In the genomic region with DNA sequence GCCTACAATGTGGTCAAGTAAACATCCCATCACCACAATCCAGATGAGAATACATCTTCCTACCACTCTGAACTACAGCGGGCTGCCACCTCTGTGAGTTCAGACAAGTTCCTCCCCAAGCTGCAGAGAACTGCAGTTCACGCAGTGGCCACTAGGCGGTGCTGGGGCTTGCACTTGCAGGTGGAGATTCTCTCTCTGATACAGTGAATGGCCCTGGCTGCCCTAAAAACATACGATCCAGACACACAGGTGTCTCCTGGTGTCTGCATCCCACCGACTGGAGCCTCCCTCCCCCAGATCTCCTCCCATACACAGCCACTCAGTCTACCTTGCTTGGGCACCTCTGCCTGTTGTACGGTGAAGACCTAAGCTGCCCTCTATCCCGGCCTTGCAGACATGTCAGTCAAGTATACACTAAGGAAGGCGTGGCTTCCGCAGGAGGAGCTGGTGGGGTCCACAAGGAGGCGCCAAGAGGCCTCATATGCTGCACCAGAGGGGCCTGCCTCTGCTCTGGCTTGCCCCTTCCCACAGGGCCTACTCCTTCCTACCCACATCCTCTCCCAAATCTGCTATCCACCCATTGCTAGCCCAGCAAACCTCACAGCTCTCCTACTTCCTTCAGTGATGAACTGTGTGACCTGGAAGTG, we compare ENCODE assay signal across 7 mouse cellular contexts. TPM values are rescaled to one million over a fixed set of nuclear protein-coding genes. Genes with fewer than 3 reads are reported as not detected.
DNase-seq lines count a peak whose midpoint lies in the region; ATAC-seq and TF ChIP-seq lines count a peak whose summit lies in the region.

No protein-coding gene starts in this region.

- H3K9ac ChIP-seq in embryonic facial prominence, embryonic 12.5 days = no peak overlapping the region
- H3K9ac ChIP-seq in heart, adult 2 months (ENCODE audit: low read depth, low read length) = no peak overlapping the region
- H3K9ac ChIP-seq in limb, embryonic 12.5 days (replicated peaks) = no peak overlapping the region
- no peak overlapping the region for H3K9ac ChIP-seq in midbrain, embryonic 15.5 days

- H3K4me2 ChIP-seq in embryonic facial prominence, embryonic 12.5 days (replicated peaks) = peak overlapping the region; percentile 21; the same call in 1 of the 2 replicates
- H3K4me2 ChIP-seq in limb, embryonic 12.5 days = peak overlapping the region; percentile 31; the same call in 1 of the 2 replicates
- H3K4me2 ChIP-seq in midbrain, embryonic 15.5 days = 0 out of 2 replicates have a peak overlapping the region, but pooled peaks have one; percentile 11

- TF ChIP-seq CTCF in heart, adult 2 months (IDR thresholded peaks at IDR 0.05) = peak; percentile 96
- peak; percentile 97 for TF ChIP-seq CTCF in kidney, adult 2 months (conservative IDR thresholded peaks at IDR 0.05; ENCODE audit: insufficient read depth, insufficient read length, low read depth, low read length)

- no peaks in the 10 kb centered on the region for H3K9me3 ChIP-seq in embryonic facial prominence, embryonic 12.5 days
- H3K9me3 ChIP-seq in limb, embryonic 12.5 days = no peaks in the 10 kb centered on the region
- H3K9me3 ChIP-seq in midbrain, embryonic 15.5 days = no peaks in the 10 kb centered on the region

- H3K27ac ChIP-seq in embryonic facial prominence, embryonic 12.5 days = no peak overlapping the region; the same call in 1 of the 2 replicates
- H3K27ac ChIP-seq in heart, adult 2 months = no peak overlapping the region
- H3K27ac ChIP-seq in kidney, adult 2 months (ENCODE audit: insufficient read depth, low read depth, low read length) = no peak overlapping the region
- peak overlapping the region; percentile 64 for H3K27ac ChIP-seq in limb, embryonic 12.5 days
- H3K27ac ChIP-seq in midbrain, embryonic 15.5 days = no peak overlapping the region; the same call in 1 of the 2 replicates

- H3K4me1 ChIP-seq in embryonic facial prominence, embryonic 12.5 days = peaks cover 25% of the 10 kb centered on the region
- peaks cover 1% of the 10 kb centered on the region; the same call in 1 of the 2 replicates for H3K4me1 ChIP-seq in heart, adult 2 months (ENCODE audit: control insufficient read depth, insufficient read depth, low read length)
- no peaks in the 10 kb centered on the region for H3K4me1 ChIP-seq in kidney, adult 2 months (ENCODE audit: control insufficient read depth, insufficient read depth, low read length)
- H3K4me1 ChIP-seq in limb, embryonic 12.5 days (replicated peaks) = peaks cover 23% of the 10 kb centered on the region
- peaks cover 8% of the 10 kb centered on the region for H3K4me1 ChIP-seq in midbrain, embryonic 15.5 days

- peak; percentile 92 for DNase-seq in adrenal gland, postnatal 25 days
- DNase-seq in heart, adult 2 months = peak; percentile 85 to 93
- DNase-seq in kidney, adult 2 months = peak; percentile 93
- DNase-seq in spleen, adult 18-20 months = peak; percentile 85 to 95

- peak; percentile 62 for ATAC-seq in embryonic facial prominence, embryonic 12.5 days (ENCODE audit: insufficient number of reproducible peaks, insufficient read depth, low FRiP score, low TSS enrichment)
- ATAC-seq in limb, embryonic 12.5 days (ENCODE audit: insufficient number of reproducible peaks, insufficient read depth, low FRiP score, low TSS enrichment, low read depth) = peak; percentile 77
- ATAC-seq in midbrain, embryonic 15.5 days (replicated peaks) = peak; percentile 72

- TF ChIP-seq EP300 in heart, adult 2 months (IDR thresholded peaks at IDR 0.05; ENCODE audit: insufficient read depth, low read depth, low read length) = 0 out of 2 replicates have a peak, but pooled peaks have one; percentile 64

- no peaks in the 10 kb centered on the region for H3K79me2 ChIP-seq in heart, adult 2 months (replicated peaks; ENCODE audit: control insufficient read depth, insufficient read depth, low read length)

- intact Hi-C loops in heart, adult 2 months (cut with DNase I) = loop anchor here (1.0 to 5.0 kb wide), 5 partner anchors 45 to 317 kb away; no protein-coding TSS in a partner anchor

- no peak overlapping the region; the same call in 1 of the 2 replicates for H3K4me3 ChIP-seq in embryonic facial prominence, embryonic 12.5 days
- H3K4me3 ChIP-seq in heart, adult 2 months = no peak overlapping the region
- H3K4me3 ChIP-seq in kidney, adult 2 months (ENCODE audit: insufficient read depth, low read depth, low read length) = no peak overlapping the region
- no peak overlapping the region for H3K4me3 ChIP-seq in limb, embryonic 12.5 days (replicated peaks)
- no peak overlapping the region for H3K4me3 ChIP-seq in midbrain, embryonic 15.5 days

- peaks cover 64% of the 10 kb centered on the region for H3K36me3 ChIP-seq in embryonic facial prominence, embryonic 12.5 days
- no peaks in the 10 kb centered on the region for H3K36me3 ChIP-seq in heart, adult 2 months (ENCODE audit: control insufficient read depth, insufficient read depth, low read length)
- H3K36me3 ChIP-seq in kidney, adult 2 months (ENCODE audit: control insufficient read depth, insufficient read depth, low read length) = no peaks in the 10 kb centered on the region
- H3K36me3 ChIP-seq in limb, embryonic 12.5 days = peaks cover 79% of the 10 kb centered on the region
- peaks cover 4% of the 10 kb centered on the region; the same call in 1 of the 2 replicates for H3K36me3 ChIP-seq in midbrain, embryonic 15.5 days (replicated peaks)

- WGBS in embryonic facial prominence, embryonic 12.5 days = 4% methylated on average over 10 of the region's 10 CpGs
- 14% methylated on average over 10 of the region's 10 CpGs for WGBS in heart, adult 2 months
- 11% methylated on average over 10 of the region's 10 CpGs for WGBS in kidney, adult 2 months
- WGBS in limb, embryonic 12.5 days = 5% methylated on average over 10 of the region's 10 CpGs
- 7% methylated on average over 10 of the region's 10 CpGs for WGBS in midbrain, embryonic 15.5 days

- no peak for TF ChIP-seq POLR2A in heart, adult 2 months (IDR thresholded peaks at IDR 0.05; ENCODE audit: insufficient read depth, low read depth, low read length)
- TF ChIP-seq POLR2A in kidney, adult 2 months (IDR thresholded peaks at IDR 0.05; ENCODE audit: low read depth, low read length) = no peak

- no peaks in the 10 kb centered on the region for H3K27me3 ChIP-seq in embryonic facial prominence, embryonic 12.5 days
- no peaks in the 10 kb centered on the region for H3K27me3 ChIP-seq in heart, adult 2 months (ENCODE audit: control insufficient read depth, insufficient read depth, low read length)
- no peaks in the 10 kb centered on the region for H3K27me3 ChIP-seq in kidney, adult 2 months (replicated peaks; ENCODE audit: control insufficient read depth, insufficient read depth, low read length)
- no peaks in the 10 kb centered on the region for H3K27me3 ChIP-seq in limb, embryonic 12.5 days
- H3K27me3 ChIP-seq in midbrain, embryonic 15.5 days (replicated peaks) = no peaks in the 10 kb centered on the region

RNA-seq across cellular contexts. Expression of a gene that starts 11.0 kb away (rescaled TPM):
- 2.6 and 3.5 TPM in 2 replicates for total RNA-seq in adrenal gland, postnatal 25 days (2021)
- polyA plus RNA-seq in embryonic facial prominence, embryonic 12.5 days (2016; fragmentation: Nextera tagmentation; extraction: Ambion mirVana) = 0.39 TPM in 1 of 2 replicates, not detected in the other
- under 1 TPM; 0.47 to 0.91 TPM for total RNA-seq in heart, adult 2 months (2021)
- polyA plus RNA-seq in heart, adult 2 months (2012; rRNA removed) = 1.2 and 1.8 TPM in 2 replicates
- polyA plus RNA-seq in kidney, adult 2 months (2012; rRNA removed) = 3.3 and 7.8 TPM in 2 replicates
- not detected in 2 replicates for polyA plus RNA-seq in limb, embryonic 12.5 days (2016; fragmentation: Nextera tagmentation; extraction: Ambion mirVana)
- polyA plus RNA-seq in midbrain, embryonic 15.5 days (2015; fragmentation: Nextera tagmentation; extraction: Ambion mirVana) = 0.22 and 1.1 TPM in 2 replicates

RNA-seq across cellular contexts. Expression of a gene that starts 46.6 kb away (rescaled TPM):
- 34.2 and 78.1 TPM in 2 replicates for total RNA-seq in adrenal gland, postnatal 25 days (2021)
- polyA plus RNA-seq in embryonic facial prominence, embryonic 12.5 days (2016; fragmentation: Nextera tagmentation; extraction: Ambion mirVana) = 5.8 and 6.7 TPM in 2 replicates
- total RNA-seq in heart, adult 2 months (2021) = 10 to 100 TPM; 28.4 to 31.4 TPM
- 37.4 and 41.7 TPM in 2 replicates for polyA plus RNA-seq in heart, adult 2 months (2012; rRNA removed)
- polyA plus RNA-seq in kidney, adult 2 months (2012; rRNA removed) = 35.6 and 44.7 TPM in 2 replicates
- polyA plus RNA-seq in limb, embryonic 12.5 days (2016; fragmentation: Nextera tagmentation; extraction: Ambion mirVana) = 3.3 and 4.0 TPM in 2 replicates
- 4.1 and 4.6 TPM in 2 replicates for polyA plus RNA-seq in midbrain, embryonic 15.5 days (2015; fragmentation: Nextera tagmentation; extraction: Ambion mirVana)
